Mouse (Mus musculus): Measurements from ENCODE around the gene Bora.
A peak's percentile ranks its signal among the peaks of the same experiment; 100 is the strongest.
"Not testable (repeated sequence)": the region's sequence is repeated elsewhere in the genome, so short reads cannot be mapped to it uniquely, and the experiment has no call there.

The Bora gene

DNA sequence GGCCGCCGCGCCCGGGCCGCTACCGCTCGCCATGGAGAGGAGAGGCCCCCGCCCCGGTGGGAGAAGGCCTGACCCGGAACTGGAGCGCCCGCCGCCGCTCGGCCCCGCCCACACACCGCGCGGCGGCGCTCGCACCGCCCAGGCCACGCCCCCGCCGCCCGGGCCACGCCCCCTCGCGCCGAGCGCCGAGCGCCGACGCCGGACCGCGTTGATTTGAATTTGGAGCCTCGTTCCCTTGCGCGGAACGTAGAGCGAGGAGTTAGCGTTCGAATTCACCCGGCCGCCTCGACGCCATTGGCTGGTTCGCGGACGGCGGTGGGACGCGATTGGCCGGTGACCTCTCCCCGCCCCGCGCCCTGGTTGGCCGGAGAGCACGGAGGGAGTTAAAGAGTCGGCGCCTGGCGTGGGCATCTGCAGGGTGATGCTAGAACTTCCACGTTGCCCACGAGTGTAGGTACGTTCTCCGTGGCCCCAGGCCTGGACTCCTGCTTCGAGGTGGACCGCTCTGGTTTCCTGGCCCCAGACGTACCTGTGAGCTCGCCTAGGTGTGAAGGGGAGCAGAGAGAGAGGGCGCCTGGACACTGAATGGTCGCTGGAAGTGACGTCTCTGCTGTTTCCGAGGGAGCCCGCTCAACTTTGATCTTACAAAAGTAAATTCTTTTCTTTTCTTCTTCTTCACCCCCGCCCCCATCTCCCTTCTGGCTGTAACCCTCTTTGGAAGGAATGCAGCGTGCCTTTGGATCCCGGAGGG, at the start of gene Bora, which contains the start of gene Mzt1:
Bora (plus strand) TSS at position 192 of the 751 bp plus-strand sequence.
Mzt1 (minus strand) TSS at position 104 of the 751 bp plus-strand sequence.
- DNase-seq, result peak; percentile 91 to 95

DNA sequence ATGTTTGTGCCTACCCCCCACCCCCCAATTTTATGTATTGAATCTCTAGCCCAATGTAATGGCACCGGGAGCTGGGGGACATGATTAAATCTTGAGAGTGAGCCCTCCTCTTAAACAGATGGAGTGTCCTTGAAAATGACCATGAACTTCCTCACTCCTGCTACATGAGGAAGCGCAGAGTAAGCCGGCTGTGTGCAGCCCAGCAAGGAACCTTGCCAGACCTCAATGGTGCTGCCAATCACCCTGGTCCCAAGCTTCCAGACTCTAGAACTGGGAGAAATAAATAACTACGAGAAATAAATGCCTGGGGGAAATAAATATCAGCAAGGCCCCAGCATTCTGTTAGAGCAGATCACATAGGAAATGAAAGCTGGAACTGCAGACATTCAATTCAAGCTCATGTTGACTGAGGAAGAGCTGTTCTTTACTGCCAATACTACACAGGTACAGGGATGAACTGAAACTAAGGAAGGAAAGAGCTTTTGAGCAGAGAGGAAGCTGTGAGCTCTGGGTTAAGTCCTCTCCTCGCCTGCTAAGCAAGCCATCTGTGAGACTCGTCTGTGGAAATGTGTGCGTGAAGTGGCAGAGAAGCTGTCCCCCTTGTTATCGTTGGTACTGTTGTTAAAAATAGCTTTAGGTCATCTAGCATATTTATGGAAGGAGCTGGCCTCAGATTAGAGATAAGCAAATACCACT, 35.6 kb upstream of the Bora start:
- DNase-seq, result peak; percentile 49 to 60

DNA sequence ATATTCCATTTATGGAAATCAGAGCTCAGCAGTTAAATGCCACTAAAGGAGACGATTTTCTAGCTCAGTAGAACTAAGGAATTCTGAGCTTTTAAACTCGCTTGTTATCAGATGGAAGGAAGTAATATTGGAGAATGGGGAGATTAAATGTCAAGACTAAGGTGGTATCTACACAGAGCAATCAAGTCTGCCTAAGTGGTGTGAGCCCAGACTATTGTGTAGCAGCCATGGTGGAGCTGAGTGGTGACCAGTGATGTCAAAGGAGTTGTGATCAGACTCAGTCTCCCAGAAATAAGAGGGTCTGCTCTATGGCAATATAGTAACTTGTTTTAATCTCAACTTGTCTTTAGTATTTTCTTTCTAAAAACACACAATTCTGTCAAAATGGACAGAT, 35.1 kb upstream of the Bora start:
- no peak for DNase-seq

DNA sequence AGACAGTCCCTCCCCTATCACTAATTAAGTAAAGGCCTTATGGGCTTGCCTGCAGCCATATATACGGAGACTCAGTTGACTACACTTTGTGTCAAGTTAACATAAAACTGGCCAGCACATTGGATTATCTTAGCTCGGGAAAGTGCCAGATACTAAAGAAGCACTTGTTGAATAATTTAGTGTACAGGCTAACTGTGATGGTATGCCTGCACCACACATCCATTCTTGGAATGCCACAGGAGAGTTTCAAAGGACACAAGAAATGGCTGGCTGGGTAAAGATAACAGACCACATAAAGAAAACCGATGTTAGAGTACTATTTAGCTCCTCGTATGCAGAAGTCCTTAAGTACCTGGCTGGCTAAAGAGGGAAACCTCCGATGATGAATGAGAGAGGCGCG, 27.3 kb upstream of the Bora start:
- DNase-seq, result no peak

DNA sequence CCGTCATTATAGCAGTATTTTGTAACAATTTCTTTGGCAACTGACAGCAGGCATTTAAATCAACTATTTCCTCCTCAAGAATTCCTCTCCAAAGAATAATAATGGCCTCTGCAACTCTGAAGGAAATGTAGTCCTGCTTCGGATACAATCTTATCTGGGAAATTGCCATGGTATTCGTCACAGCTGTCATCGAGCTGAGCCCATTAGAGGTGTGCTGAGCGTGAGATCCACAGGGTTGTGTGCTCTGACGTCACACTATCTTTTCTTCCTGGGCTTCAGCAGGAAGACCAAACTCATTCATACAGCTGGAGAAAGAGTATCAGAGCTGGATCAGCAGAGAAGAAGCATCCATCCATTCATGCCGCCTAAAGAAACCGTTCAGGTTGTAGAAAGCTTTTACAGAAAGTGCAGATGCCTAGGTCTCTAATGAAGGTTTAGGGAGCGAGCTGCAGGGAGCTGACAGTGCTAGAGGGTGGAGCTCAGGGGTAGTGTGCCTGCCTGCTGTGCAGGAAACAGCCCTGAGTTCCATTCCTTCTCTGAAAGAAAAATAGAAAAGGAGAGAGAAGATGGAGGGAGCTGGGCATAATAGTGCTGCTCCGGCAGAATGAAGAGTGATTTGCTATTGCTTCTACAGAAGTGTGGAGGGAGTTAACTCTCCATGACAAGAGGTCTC, 26.8 kb upstream of the Bora start:
- DNase-seq, result peak in 1 of 2 experiments; percentile 22

DNA sequence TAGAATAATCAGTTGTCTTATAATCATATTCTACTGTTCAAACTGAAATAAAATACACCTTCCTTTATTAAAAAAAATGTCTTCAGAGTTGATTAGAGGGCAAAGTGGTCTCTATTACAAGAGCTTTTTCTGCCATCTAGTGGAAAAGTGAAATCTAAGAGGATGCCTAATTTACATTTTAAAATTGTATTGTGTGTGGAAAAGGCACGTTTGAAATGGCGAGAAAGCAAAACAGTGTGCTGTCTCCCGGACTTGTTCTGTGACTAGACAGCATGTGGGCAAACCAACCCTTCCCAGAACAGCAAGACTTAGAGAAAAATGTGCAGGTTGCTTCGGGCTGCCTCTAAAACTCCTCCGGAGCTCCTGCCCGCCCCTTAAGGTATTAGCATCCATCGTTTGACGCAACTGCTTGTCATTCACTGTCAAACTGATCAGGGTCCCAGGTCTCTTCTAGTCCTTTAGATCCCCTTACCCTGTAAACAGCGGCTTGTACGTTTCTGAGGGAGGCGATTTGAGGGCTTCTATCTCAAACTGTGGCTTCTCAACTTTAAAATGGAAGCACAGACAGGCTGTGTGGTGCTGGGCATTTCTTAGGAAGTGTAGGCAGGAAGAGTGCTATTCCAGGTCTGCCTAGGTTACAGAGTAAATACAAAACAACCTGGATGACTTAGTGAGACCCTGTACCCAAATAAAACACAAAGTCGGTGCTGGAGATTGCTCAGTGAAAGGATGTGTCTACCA, 23.5 kb upstream of the Bora start:
- DNase-seq, result no peak

DNA sequence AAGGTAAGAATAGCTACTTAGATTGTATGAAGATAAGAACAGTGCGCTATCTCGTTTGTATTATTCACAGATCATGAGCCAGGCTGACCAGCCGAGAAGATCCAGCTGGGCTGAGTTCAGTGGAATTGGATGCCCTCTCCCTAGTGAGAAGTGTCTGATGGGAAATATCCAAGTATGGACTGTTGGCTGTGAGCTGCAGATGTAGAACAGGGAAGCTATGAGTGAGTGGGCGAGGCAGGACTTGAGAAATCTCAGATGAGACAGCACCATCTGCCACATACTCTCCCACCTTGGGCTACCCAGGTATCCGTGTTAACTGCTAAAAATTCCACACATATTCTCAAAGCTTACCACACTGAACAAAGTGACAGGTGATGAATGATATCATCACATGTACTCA, 16.0 kb upstream of the Bora start:
- DNase-seq, result no peak

DNA sequence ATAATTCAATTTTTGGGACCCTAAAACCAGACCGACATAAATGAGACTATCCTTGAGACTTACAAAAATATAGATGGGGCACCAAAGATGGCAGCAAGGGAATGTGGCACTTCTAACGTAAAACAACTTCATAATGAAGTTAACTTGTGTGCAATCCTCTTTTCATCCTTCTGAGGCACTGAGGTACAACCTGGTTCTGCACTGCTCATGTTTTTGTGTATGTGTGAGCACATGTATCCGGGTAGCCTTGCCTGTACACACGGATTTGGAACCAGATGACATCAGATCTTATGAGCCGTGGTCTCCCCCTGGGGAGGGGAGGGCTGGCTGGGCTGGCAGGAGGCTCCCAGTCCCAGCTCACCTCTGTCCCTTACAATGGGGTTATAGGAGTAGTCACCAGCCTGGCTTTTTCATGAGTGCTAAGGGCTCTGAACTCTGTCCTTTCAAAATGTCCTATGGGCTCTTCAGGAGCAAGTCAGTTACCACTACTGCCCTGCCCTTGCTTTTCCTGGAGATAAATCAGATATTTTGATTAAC, 14.6 kb upstream of the Bora start:
- no peak for DNase-seq

DNA sequence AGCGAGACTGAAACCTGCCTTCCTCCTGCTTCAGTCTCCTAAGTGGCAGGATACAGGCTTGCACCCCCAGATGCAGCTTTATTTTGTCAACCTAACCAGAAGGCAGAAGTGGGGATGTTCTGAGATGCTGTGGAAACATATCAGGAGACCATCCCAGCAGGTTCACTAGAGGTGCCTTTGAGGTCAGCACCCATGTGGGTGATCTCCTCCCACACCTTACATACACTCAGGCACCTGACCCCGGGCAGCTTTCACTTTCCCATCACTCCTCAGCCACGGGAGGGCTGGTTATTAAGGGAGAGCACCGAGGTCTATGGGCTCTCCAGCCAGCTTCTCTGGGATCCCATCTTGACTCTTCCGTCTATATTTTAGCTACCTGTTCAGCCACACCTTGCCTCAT, 13.4 kb upstream of the Bora start:
- no peak for DNase-seq

DNA sequence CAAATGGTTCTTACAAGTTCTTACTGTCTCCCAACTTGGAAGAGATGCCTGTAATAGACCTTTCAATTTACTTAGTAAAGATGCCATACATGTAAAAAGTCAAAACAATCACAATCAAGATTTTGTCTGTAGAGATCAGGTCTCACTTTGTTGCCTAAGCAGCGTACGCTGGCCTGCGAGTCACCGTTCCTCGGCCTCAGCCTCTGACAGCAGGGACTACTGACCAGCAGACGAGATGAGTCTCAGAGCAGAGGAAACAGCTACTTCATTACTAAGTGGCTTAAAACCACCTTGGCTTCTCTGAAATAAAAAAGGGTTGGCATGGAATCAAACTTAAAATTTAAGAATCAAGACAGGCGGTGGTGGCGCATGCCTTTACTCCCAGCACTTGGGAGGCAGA, 11.2 kb upstream of the Bora start:
- DNase-seq, result not testable (repeated sequence)

DNA sequence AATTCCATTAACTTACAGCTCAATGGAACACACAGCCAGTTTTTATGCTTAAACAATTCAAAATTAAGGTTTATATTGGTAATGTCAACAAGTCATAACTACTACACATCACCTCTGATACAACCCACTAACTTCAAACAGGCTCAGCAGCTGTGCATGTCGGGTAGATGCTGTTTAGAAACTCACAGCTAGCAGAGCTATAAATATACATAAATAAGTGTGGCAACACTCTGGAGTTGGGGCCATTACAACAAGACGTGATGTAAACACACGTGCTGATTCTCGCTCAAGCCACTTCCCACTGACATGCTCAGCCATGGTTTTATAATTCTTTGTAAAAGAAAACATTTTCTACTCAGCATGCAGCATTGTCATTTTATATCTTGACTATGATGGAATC, 10.0 kb upstream of the Bora start:
- no peak for DNase-seq

DNA sequence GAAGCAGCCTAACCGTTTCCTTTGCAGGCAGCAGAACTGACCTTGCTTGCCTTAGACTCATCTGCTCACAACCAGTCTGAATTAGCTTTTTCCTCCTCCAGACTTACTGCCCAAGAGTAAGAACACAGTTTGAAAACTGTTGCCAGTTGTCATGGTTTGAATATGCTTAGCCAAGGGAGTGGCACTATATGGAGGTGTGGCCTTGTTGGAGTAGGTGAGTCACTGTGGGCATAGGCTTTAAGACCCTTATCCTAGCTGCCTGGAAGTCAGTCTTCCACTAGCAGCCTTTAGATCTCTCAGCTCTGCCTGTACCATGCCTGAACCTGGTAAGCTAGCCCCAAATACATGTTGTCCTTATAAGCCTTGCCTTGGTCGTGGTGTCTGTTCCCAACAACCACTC, 8.3 kb upstream of the Bora start:
- no peak for DNase-seq

DNA sequence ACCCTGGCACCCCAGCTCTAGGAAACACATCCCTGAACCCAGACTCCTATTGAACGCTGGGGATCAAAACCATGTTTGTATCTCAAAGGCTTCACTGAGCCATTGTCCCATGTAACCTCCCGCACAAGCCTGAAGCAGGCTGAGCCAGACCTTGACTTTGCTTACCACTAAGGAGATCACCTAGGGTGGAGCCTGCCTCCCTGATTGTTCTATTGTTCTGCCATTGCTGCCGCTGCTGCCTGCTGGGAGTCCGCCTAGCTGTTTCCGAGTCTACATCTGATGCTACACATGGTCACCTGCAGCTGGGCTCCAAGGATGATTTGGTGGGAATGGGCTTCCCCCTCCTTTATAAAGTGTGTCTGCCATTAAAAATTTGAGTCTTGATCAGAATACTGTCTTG, 6.7 kb upstream of the Bora start:
- not testable (repeated sequence) for DNase-seq

DNA sequence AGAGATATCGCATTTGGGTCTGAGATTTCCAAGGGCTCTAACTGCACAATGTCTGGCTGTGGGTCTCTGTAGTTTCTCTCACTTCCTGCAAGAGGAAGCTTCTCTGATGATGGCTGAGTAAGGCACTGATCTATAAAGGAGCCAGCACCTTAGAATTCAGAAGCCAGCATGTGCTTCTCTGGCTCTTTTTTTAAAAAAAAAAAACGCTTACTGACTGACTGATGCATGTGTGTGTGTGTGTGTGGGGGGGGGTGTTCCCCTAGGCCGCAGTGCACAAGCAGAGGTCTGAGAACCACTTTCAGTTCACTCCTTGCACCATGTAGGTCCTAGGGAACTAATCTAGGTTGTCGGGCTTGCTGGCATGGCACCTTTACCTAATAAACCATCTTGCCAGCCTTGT, 4.6 kb upstream of the Bora start:
- DNase-seq, result no peak

DNA sequence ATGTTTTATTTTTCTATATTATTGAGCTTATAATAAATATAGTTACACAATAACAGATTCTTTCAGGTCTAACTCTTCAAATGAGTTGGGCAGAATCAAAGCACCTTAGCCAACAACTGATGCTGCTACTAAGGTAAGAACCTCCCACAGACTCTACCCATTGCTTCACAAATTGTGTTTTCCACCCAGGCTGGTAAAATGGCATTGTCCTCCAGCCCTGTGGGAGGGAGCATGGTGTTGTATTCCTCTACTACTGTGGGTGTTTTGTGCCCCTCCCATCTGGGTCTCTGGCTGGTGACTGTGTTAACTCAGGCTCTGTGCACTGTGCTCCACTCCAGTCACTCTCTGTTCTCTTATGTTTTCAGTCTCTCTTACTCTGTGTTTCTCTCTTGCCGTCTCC, 2.5 kb upstream of the Bora start:
- DNase-seq, result no peak

DNA sequence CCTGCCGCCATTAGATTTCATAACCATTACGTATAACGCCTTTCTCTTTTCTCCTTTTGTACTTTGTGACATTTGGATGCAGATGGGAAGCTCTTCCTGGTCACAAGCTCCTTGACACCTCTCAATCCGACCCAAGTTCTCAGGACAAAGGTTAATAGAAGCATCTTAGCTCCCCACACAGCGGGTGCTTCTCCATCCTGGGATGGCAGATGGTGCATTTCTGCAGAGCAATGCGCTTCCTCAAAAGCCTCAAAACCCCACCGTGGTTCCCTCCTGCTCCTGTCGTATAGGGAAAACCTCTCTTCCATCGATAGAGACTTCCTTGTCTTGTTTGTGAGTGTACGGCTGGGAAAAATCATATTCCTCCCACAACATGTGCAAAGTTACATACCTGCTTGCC, 1.9 kb upstream of the Bora start:
- no peak for DNase-seq

DNA sequence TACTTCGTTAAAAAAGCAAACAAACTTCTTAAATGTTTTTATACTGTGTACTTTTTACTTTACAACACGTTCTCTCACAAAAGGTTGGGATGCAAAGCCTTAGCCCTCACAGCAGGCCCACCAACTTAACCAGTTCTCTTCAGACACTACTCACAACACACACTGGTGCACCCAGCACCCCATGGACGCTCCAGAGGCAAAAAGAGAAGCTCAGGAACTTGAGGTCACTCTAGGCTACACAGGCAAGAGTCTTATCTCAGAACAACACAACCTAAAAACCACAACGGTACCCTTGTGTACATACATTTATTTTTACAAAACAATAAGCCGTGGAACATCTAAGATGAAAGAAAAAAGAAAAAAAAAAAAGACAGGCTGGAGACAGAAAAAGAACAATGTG, 1.3 kb upstream of the Bora start:
- DNase-seq, result no peak

DNA sequence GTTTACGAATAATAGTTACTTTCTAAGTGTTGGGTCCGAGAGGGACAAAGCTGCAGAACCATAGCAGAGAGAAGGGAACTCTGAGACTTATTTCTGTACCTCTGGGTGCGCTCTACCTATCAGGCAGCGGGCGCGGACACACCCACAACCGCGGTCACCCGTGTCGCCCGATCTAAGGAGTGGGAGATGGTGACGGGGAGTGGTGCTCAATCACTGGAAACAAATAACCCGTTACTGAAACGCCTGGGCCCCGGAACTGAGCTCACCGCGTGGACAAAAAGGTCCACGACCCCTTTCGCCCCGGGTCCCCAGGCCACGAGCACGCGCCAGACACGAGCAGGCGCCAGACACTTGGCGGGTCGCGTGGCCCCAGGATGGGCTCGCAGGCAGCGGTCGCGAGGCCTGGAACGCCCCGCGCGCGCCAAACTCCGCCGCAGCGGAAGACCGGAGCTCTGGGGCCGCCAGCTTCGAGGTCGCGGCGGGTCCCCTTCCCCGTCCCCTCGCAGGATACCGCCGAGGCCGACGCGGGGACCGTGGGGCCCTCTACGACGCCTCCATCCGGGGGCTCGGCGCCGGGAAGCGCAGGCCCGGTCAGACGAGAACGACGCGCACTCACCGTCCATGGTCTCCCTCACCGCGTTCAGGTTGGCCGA, 518 bp upstream of the Bora start:
- peak in 1 of 2 experiments; percentile 44 for DNase-seq

DNA sequence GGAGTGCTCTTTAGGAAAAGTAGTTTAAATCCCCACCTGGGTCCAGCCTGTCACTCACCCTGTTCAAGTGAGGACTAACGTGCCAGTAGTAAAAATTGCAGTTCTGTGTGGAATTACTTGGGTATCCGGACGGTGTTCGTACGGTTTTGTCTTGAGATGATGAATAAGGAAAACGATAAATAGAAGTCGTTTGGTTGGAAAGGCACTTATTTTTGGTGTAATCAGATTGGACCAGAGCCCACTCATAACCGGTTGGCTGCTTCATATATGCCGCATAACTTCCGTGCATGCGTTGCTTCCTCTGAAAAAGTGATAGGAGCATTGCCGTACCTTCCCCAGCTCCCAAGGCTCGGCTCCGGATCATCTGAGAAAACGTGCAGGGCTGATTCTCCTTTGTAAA, 760 bp downstream of the Bora start:
- peak in 1 of 2 experiments; percentile 25 for DNase-seq

DNA sequence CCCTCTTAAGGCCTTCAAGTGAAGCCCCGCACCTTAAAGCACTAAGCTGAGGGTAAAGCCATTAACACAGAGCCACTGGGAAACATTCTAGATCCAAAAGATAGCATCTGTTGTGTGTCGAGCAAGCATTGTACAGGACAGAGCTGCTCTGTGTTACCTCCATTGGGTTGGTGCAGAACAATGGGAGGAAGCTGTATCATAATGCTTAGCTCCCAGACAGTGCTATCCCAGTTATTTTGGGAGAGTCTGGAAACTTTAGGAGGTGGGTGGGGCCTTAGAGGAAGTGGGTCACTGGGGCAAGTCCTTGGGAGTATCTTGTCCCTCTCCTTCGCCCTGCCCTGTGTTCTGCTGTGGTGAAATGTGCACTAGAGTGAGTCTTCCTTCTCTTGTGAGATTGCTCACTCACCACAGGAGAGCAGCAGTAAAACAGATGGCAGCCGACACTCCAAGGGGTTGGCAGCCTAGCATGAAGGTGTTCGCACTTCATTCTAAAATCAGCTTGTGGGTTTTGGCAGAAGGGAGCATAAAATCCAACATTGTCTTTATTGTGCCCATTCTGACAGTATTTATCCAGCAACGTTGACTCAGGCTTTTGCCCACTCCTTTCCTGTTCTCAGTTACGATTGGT, 13.1 kb downstream of the Bora start:
- DNase-seq, result no peak

DNA sequence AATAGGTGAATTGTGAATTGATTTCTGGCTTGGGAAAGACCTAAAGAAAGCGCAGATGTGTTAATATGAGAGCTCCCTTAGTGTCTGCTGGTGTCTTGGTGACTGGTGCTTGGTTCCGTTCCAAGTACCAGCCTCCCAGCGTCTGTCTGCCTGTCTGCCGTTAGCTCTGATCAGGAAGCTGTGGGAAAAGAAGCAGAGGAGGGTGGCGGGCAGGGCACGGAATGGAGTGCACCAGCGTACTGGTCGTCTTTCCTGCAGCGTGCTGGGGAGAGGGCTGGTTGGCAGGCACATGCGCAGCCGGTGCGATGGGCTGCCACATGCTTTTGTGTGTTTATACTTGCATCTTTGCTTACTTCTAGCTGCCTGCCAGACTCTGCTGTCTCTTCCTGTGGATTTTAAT, 14.6 kb downstream of the Bora start:
- DNase-seq, result no peak

DNA sequence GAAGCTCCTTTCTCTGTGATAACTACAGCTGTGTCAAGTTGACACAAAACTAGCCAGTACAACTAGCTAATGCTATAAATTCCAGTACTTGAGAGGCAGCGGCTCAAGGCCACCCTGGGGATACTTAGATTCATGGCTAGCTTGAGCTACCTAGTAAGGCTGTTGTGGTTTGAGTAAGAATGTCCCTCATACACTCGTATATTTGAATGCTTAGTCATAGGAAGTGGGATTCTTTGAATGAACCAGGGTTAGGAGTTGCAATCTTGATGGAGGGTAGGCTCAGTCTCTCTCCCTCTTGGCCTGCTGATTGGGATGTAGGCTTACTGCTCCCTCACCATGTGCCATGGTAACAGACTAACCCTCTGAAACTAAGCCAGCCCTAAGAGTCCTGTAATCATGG, 17.1 kb downstream of the Bora start:
- no peak for DNase-seq

Data from kidney, postnatal 4 days (tissue).